Mouse (Mus musculus): ENCODE results near the gene Ice2.

GRCm38 (mm10) chr9:69387296-69387695 lies 10.4 kb upstream of the Ice2 start:
- TF ChIP-seq CTCF (IDR thresholded peaks at IDR 0.05; ENCODE audit: control insufficient read depth, insufficient read depth, insufficient replicate concordance, low read depth, low read length) (no peak), POLR2A (IDR thresholded peaks at IDR 0.05; ENCODE audit: control insufficient read depth, low read depth, low read length) (no peak)
